Mouse (Mus musculus) erythroblast, embryonic 14.5 days (primary cell): ENCODE measurements around the gene Zfp3.

ENCODE experiments used
- GATA1 ChIP-seq: IDR thresholded peaks from 2 replicates; pipeline ENCODE4 v1.6.1; 2012; ENCODE audit warnings: low read length, inconsistent platforms, mixed read lengths
- TAL1 ChIP-seq: IDR thresholded peaks from 3 replicates; pipeline ENCODE4 v1.6.1; 2012; ENCODE audit warnings: low read length, inconsistent platforms, mixed read lengths

DNA sequence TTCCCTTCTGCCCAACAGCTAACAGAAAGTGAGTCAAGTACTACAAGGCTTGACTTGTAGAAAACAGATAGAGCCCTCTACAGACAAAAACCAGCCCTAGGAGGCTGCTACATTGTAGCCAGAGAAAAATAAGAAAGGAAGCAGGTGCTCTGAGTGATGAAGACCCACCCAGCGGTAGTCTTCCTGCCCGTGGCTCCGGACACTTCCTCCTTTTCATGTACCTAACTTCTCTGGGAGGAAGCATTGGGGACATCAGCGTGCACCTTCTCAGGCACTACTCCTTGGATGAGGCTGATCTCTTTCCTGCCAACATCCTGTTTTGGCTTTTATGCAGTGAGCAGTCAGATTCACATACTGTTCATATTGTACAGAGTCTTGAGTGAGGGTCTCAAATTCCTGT is 42.7 kb downstream of the Zfp3 start:
- TF ChIP-seq TAL1, result no peak
- no peak for TF ChIP-seq GATA1
